Mouse (Mus musculus) heart, adult 8-10 months (tissue): ENCODE measurements around the gene Upp1. TPM values are rescaled to one million over a fixed set of nuclear protein-coding genes. Genes with fewer than 3 reads are reported as not detected.

ENCODE experiments used
- DNase-seq: peaks from one replicate; pipeline ENCODE4 v3.0.0; 2022; ENCODE audit warnings: low spot score
- total RNA-seq, 4 experiments: library from RNA; stranded (reverse); gene quantifications; 2 replicates each; pipeline ENCODE4 v1.2.4; 2022

Gene Upp1
- total RNA-seq: 1 to 10 TPM; 2.5 to 9.8 (median 3.0) TPM

- DNase-seq: no peak
Measured at GRCm38 (mm10) chr11:9118050-9118420, at the start of gene Upp1. Upp1 (plus strand) TSS chr11:9118103.

- no peak for DNase-seq
Measured at GRCm38 (mm10) chr11:9076444-9076843, 41.5 kb upstream of the Upp1 start.

- no peak for DNase-seq
Measured at GRCm38 (mm10) chr11:9113189-9113588, 4.7 kb upstream of the Upp1 start.

GRCm38 (mm10) chr11:9115367-9116120 lies 2.4 kb upstream of the Upp1 start:
- no peak for DNase-seq

- no peak for DNase-seq
Measured at GRCm38 (mm10) chr11:9116121-9116520, 1.8 kb upstream of the Upp1 start.

- DNase-seq: no peak
Measured at GRCm38 (mm10) chr11:9116916-9117315, 987 bp upstream of the Upp1 start.

GRCm38 (mm10) chr11:9117358-9118049 lies 399 bp upstream of the Upp1 start:
- peak; percentile 71 for DNase-seq

- DNase-seq: peak; percentile 35
Measured at GRCm38 (mm10) chr11:9118421-9119121, 668 bp downstream of the Upp1 start.

- no peak for DNase-seq
Measured at GRCm38 (mm10) chr11:9119231-9120020, 1.5 kb downstream of the Upp1 start.

GRCm38 (mm10) chr11:9122315-9122714 lies 4.4 kb downstream of the Upp1 start:
- no peak for DNase-seq

GRCm38 (mm10) chr11:9126373-9127107 lies 8.6 kb downstream of the Upp1 start:
- DNase-seq: no peak

GRCm38 (mm10) chr11:9128110-9128509 lies 10.2 kb downstream of the Upp1 start:
- DNase-seq: no peak

GRCm38 (mm10) chr11:9129528-9129927 lies 11.6 kb downstream of the Upp1 start:
- no peak for DNase-seq

GRCm38 (mm10) chr11:9131688-9132087 lies 13.8 kb downstream of the Upp1 start:
- no peak for DNase-seq

GRCm38 (mm10) chr11:9135589-9136246 lies 17.8 kb downstream of the Upp1 start:
- no peak for DNase-seq

GRCm38 (mm10) chr11:9136471-9136870 lies 18.6 kb downstream of the Upp1 start:
- peak; percentile 76 for DNase-seq

GRCm38 (mm10) chr11:9145113-9145512 lies 27.2 kb downstream of the Upp1 start:
- DNase-seq: no peak

- no peak for DNase-seq
Measured at GRCm38 (mm10) chr11:9146115-9146514, 28.2 kb downstream of the Upp1 start.

- no peak for DNase-seq
Measured at GRCm38 (mm10) chr11:9146683-9147082, 28.8 kb downstream of the Upp1 start.

GRCm38 (mm10) chr11:9148206-9148605 lies 30.3 kb downstream of the Upp1 start:
- DNase-seq: no peak
